Comparison of ENCODE assay signal across 27 mouse cellular contexts in genomic region chr5:121541235-121541634, GRCm38 (mm10). TPM values are rescaled to one million over a fixed set of nuclear protein-coding genes. Genes with fewer than 3 reads are reported as not detected.
A peak's percentile ranks its signal among the peaks of the same experiment; 100 is the strongest.
DNase-seq lines count a peak whose midpoint lies in the region; ATAC-seq and TF ChIP-seq lines count a peak whose summit lies in the region.
"Had no signal": no experiment of that assay in that cellular context is flagged by ENCODE, and none has a peak within 500 bp of the region (broad histone marks: within the 10 kb centered on the region; RNA-seq: fewer than 3 reads in every experiment).

No protein-coding gene starts in this region.

- peaks cover 21% of the 10 kb centered on the region for H3K36me3 ChIP-seq in intestine, postnatal 0 days (ENCODE audit: control insufficient read depth, insufficient read depth)
- H3K36me3 ChIP-seq in intestine, embryonic 15.5 days: no peaks in the 10 kb centered on the region
- H3K36me3 ChIP-seq in midbrain, postnatal 0 days (ENCODE audit: insufficient read depth, low read length): peaks cover 23% of the 10 kb centered on the region
- peaks cover 4% of the 10 kb centered on the region for H3K36me3 ChIP-seq in midbrain, embryonic 16.5 days (ENCODE audit: control insufficient read depth, insufficient read depth, low read length)
- peaks cover 5% of the 10 kb centered on the region; the same call in 1 of the 2 replicates for H3K36me3 ChIP-seq in stomach, postnatal 0 days (ENCODE audit: control insufficient read depth, insufficient read depth, low read length)

- H3K4me3 ChIP-seq in intestine, postnatal 0 days (ENCODE audit: low read depth, low read length): no peak overlapping the region
- no peak overlapping the region for H3K4me3 ChIP-seq in intestine, embryonic 15.5 days (replicated peaks)
- no peak overlapping the region for H3K4me3 ChIP-seq in midbrain, postnatal 0 days (ENCODE audit: low read depth, low read length)
- no peak overlapping the region for H3K4me3 ChIP-seq in midbrain, embryonic 16.5 days (ENCODE audit: low read depth, low read length)
- no peak overlapping the region for H3K4me3 ChIP-seq in stomach, postnatal 0 days (ENCODE audit: low read depth, low read length)
- H3K4me3 ChIP-seq: embryonic facial prominence, embryonic 10.5 days; forebrain, embryonic 12.5 days; heart, embryonic 10.5 days; hindbrain, embryonic 12.5 days; kidney, embryonic 15.5 days; midbrain, embryonic 10.5 days; neural tube, embryonic 12.5 days had no signal

- peak; percentile 14 for DNase-seq in midbrain, postnatal 0 days (ENCODE audit: low spot score)
- peak; percentile 22 for DNase-seq in NIH3T3 (ENCODE audit: low read depth)
- no peak for DNase-seq in stomach, postnatal 0 days (ENCODE audit: low spot score)
- DNase-seq in cerebellum, postnatal 36 days: no peak
- no peak for DNase-seq in kidney, postnatal 14 days
- DNase-seq: adrenal gland, postnatal 36 days; cerebellum, adult 2 months; gastrocnemius, postnatal 25 days; heart, postnatal 10 days; left cerebral cortex, postnatal 4 days; liver; lung, adult 18-20 months; thymus, postnatal 25 days had no signal

- no peak overlapping the region for H3K27ac ChIP-seq in intestine, postnatal 0 days (ENCODE audit: low read depth, low read length)
- H3K27ac ChIP-seq in intestine, embryonic 15.5 days: no peak overlapping the region
- no peak overlapping the region for H3K27ac ChIP-seq in midbrain, postnatal 0 days (ENCODE audit: low read depth, low read length)
- no peak overlapping the region for H3K27ac ChIP-seq in midbrain, embryonic 16.5 days (ENCODE audit: low read length)
- no peak overlapping the region for H3K27ac ChIP-seq in stomach, postnatal 0 days (replicated peaks)
- H3K27ac ChIP-seq: embryonic facial prominence, embryonic 10.5 days; forebrain, embryonic 12.5 days; heart, embryonic 10.5 days; hindbrain, embryonic 12.5 days; kidney, embryonic 15.5 days; macrophage; midbrain, embryonic 10.5 days; neural tube, embryonic 12.5 days had no signal

- no peaks in the 10 kb centered on the region for H3K9me3 ChIP-seq in intestine, postnatal 0 days (ENCODE audit: control insufficient read depth)
- no peaks in the 10 kb centered on the region for H3K9me3 ChIP-seq in intestine, embryonic 15.5 days
- no peaks in the 10 kb centered on the region for H3K9me3 ChIP-seq in midbrain, postnatal 0 days (ENCODE audit: low read length)
- H3K9me3 ChIP-seq in midbrain, embryonic 16.5 days (replicated peaks; ENCODE audit: control insufficient read depth, low read length, poor library complexity, severe bottlenecking): no peaks in the 10 kb centered on the region
- no peaks in the 10 kb centered on the region for H3K9me3 ChIP-seq in stomach, postnatal 0 days (ENCODE audit: control insufficient read depth, low read length)
- H3K9me3 ChIP-seq: embryonic facial prominence, embryonic 10.5 days; forebrain, embryonic 12.5 days; heart, embryonic 10.5 days; hindbrain, embryonic 12.5 days; kidney, embryonic 15.5 days; midbrain, embryonic 10.5 days; neural tube, embryonic 12.5 days had no signal

- WGBS in intestine, postnatal 0 days: 70% methylated on average over 7 of the region's 7 CpGs
- 79% methylated on average over 7 of the region's 7 CpGs for WGBS in intestine, embryonic 15.5 days
- WGBS in midbrain, postnatal 0 days: 82% methylated on average over 7 of the region's 7 CpGs
- WGBS in midbrain, embryonic 16.5 days: 82% methylated on average over 7 of the region's 7 CpGs
- WGBS in stomach, postnatal 0 days: 74% methylated on average over 7 of the region's 7 CpGs

- no peaks in the 10 kb centered on the region for H3K27me3 ChIP-seq in intestine, postnatal 0 days (replicated peaks; ENCODE audit: control insufficient read depth, insufficient read depth, low read length)
- no peaks in the 10 kb centered on the region for H3K27me3 ChIP-seq in intestine, embryonic 15.5 days (replicated peaks)
- no peaks in the 10 kb centered on the region for H3K27me3 ChIP-seq in midbrain, postnatal 0 days (ENCODE audit: insufficient read depth, low read length)
- no peaks in the 10 kb centered on the region for H3K27me3 ChIP-seq in midbrain, embryonic 16.5 days (ENCODE audit: control insufficient read depth, insufficient read depth, low read depth, low read length)
- no peaks in the 10 kb centered on the region for H3K27me3 ChIP-seq in stomach, postnatal 0 days (ENCODE audit: control insufficient read depth, insufficient read depth, low read length)
- H3K27me3 ChIP-seq: forebrain, embryonic 12.5 days; hindbrain, embryonic 12.5 days; kidney, embryonic 15.5 days; neural tube, embryonic 12.5 days; Patski had no signal

- peak; percentile 59 for TF ChIP-seq CTCF in intestine, postnatal 0 days (IDR thresholded peaks at IDR 0.05; ENCODE audit: low read depth)
- peak; percentile 57 for TF ChIP-seq CTCF in midbrain, postnatal 0 days (IDR thresholded peaks at IDR 0.05)
- TF ChIP-seq CTCF in stomach, postnatal 0 days (IDR thresholded peaks at IDR 0.05; ENCODE audit: low read depth): peak; percentile 51

- no peak overlapping the region for H3K4me2 ChIP-seq in intestine, postnatal 0 days (replicated peaks; ENCODE audit: low read depth)
- H3K4me2 ChIP-seq in intestine, embryonic 15.5 days (replicated peaks): no peak overlapping the region
- H3K4me2 ChIP-seq in midbrain, postnatal 0 days (ENCODE audit: low read depth, low read length, poor library complexity, severe bottlenecking): no peak overlapping the region
- H3K4me2 ChIP-seq in midbrain, embryonic 16.5 days (ENCODE audit: low read length): no peak overlapping the region
- no peak overlapping the region for H3K4me2 ChIP-seq in stomach, postnatal 0 days (replicated peaks; ENCODE audit: low read depth)
- H3K4me2 ChIP-seq: forebrain, embryonic 12.5 days; hindbrain, embryonic 12.5 days; kidney, embryonic 15.5 days; neural tube, embryonic 12.5 days had no signal

- no peak overlapping the region for H3K9ac ChIP-seq in intestine, postnatal 0 days (ENCODE audit: low read depth, low read length)
- H3K9ac ChIP-seq in intestine, embryonic 15.5 days: no peak overlapping the region
- H3K9ac ChIP-seq in midbrain, postnatal 0 days (replicated peaks; ENCODE audit: low read length, poor library complexity, severe bottlenecking): no peak overlapping the region
- no peak overlapping the region for H3K9ac ChIP-seq in midbrain, embryonic 16.5 days (ENCODE audit: low read depth, low read length)
- H3K9ac ChIP-seq in stomach, postnatal 0 days (ENCODE audit: low read length): no peak overlapping the region
- H3K9ac ChIP-seq: forebrain, embryonic 12.5 days; hindbrain, embryonic 12.5 days; kidney, embryonic 15.5 days; neural tube, embryonic 12.5 days had no signal

- 0 out of 2 replicates have a peak, but pooled peaks cover 6% of the 10 kb centered on the region for H3K4me1 ChIP-seq in intestine, postnatal 0 days (replicated peaks; ENCODE audit: control insufficient read depth, insufficient read depth, low read length)
- H3K4me1 ChIP-seq in intestine, embryonic 15.5 days (replicated peaks): peaks cover 10% of the 10 kb centered on the region
- H3K4me1 ChIP-seq in midbrain, postnatal 0 days (ENCODE audit: insufficient read depth, low read length): peaks cover 6% of the 10 kb centered on the region
- H3K4me1 ChIP-seq in midbrain, embryonic 16.5 days (ENCODE audit: control insufficient read depth, insufficient read depth, low read length): peaks cover 27% of the 10 kb centered on the region
- 0 out of 2 replicates have a peak, but pooled peaks cover 2% of the 10 kb centered on the region for H3K4me1 ChIP-seq in stomach, postnatal 0 days (replicated peaks; ENCODE audit: control insufficient read depth, insufficient read depth)

- TF ChIP-seq EP300 in stomach, postnatal 0 days (optimal IDR thresholded peaks at IDR 0.05): no peak

- ATAC-seq in intestine, postnatal 0 days: no peak
- no peak for ATAC-seq in intestine, embryonic 15.5 days
- no peak for ATAC-seq in midbrain, postnatal 0 days (ENCODE audit: low FRiP score)
- ATAC-seq in midbrain, embryonic 16.5 days: no peak
- no peak for ATAC-seq in stomach, postnatal 0 days (ENCODE audit: low FRiP score, low TSS enrichment)
- ATAC-seq: Patski had no signal

RNA-seq across cellular contexts. Expression of gene Adam1a, which starts 4.0 kb away (rescaled TPM):
- polyA plus RNA-seq in intestine, postnatal 0 days (2015; fragmentation: Nextera tagmentation; extraction: Ambion mirVana): 0.39 and 0.51 TPM in 2 replicates
- 0.77 and 1.2 TPM in 2 replicates for polyA plus RNA-seq in intestine, embryonic 15.5 days (2015; fragmentation: Nextera tagmentation; extraction: Ambion mirVana)
- total RNA-seq in midbrain, postnatal 0 days (2014; rRNA removed): 17.0 and 21.0 TPM in 2 replicates
- polyA plus RNA-seq in midbrain, postnatal 0 days (2015; fragmentation: Nextera tagmentation; extraction: Ambion mirVana): 1.8 and 2.4 TPM in 2 replicates
- polyA plus RNA-seq in midbrain, embryonic 16.5 days (2015; fragmentation: Nextera tagmentation; extraction: Ambion mirVana): 4.9 and 6.5 TPM in 2 replicates
- 0.50 and 0.56 TPM in 2 replicates for polyA plus RNA-seq in stomach, postnatal 0 days (2015; fragmentation: Nextera tagmentation; extraction: Ambion mirVana)

RNA-seq across cellular contexts. Expression of gene Gm42878, which starts 4.0 kb away (rescaled TPM):
- not detected in 2 replicates for polyA plus RNA-seq in intestine, postnatal 0 days (2015; fragmentation: Nextera tagmentation; extraction: Ambion mirVana)
- polyA plus RNA-seq in intestine, embryonic 15.5 days (2015; fragmentation: Nextera tagmentation; extraction: Ambion mirVana): not detected in 2 replicates
- 0.71 TPM in 1 of 2 replicates, not detected in the other for total RNA-seq in midbrain, postnatal 0 days (2014; rRNA removed)
- not detected in 2 replicates for polyA plus RNA-seq in midbrain, postnatal 0 days (2015; fragmentation: Nextera tagmentation; extraction: Ambion mirVana)
- not detected in 2 replicates for polyA plus RNA-seq in midbrain, embryonic 16.5 days (2015; fragmentation: Nextera tagmentation; extraction: Ambion mirVana)
- polyA plus RNA-seq in stomach, postnatal 0 days (2015; fragmentation: Nextera tagmentation; extraction: Ambion mirVana): not detected in 2 replicates
- total RNA-seq: adrenal gland, postnatal 36 days; gastrocnemius, postnatal 25 days; heart, postnatal 10 days; left cerebral cortex, postnatal 4 days had no signal
- polyA plus RNA-seq: embryonic facial prominence, embryonic 10.5 days; forebrain, embryonic 12.5 days; heart, embryonic 10.5 days; hindbrain, embryonic 12.5 days; intestine, embryonic 14.5 days; kidney, embryonic 15.5 days; midbrain, embryonic 10.5 days; neural tube, embryonic 12.5 days had no signal

RNA-seq across cellular contexts. Expression of gene Mapkapk5, which starts 4.5 kb away (rescaled TPM):
- 36.7 and 36.9 TPM in 2 replicates for polyA plus RNA-seq in intestine, postnatal 0 days (2015; fragmentation: Nextera tagmentation; extraction: Ambion mirVana)
- polyA plus RNA-seq in intestine, embryonic 15.5 days (2015; fragmentation: Nextera tagmentation; extraction: Ambion mirVana): 45.5 and 50.7 TPM in 2 replicates
- total RNA-seq in midbrain, postnatal 0 days (2014; rRNA removed): 72.7 and 78.0 TPM in 2 replicates
- 45.3 and 45.8 TPM in 2 replicates for polyA plus RNA-seq in midbrain, postnatal 0 days (2015; fragmentation: Nextera tagmentation; extraction: Ambion mirVana)
- polyA plus RNA-seq in midbrain, embryonic 16.5 days (2015; fragmentation: Nextera tagmentation; extraction: Ambion mirVana): 58.8 and 64.1 TPM in 2 replicates
- 25.0 and 28.6 TPM in 2 replicates for polyA plus RNA-seq in stomach, postnatal 0 days (2015; fragmentation: Nextera tagmentation; extraction: Ambion mirVana)

RNA-seq across cellular contexts. Expression of gene Adam1b, which starts 38.0 kb away (rescaled TPM):
- 0.04 TPM in 1 of 2 replicates, not detected in the other for polyA plus RNA-seq in intestine, postnatal 0 days (2015; fragmentation: Nextera tagmentation; extraction: Ambion mirVana)
- 0.08 TPM in 1 of 2 replicates, not detected in the other for polyA plus RNA-seq in intestine, embryonic 15.5 days (2015; fragmentation: Nextera tagmentation; extraction: Ambion mirVana)
- not detected in 2 replicates for total RNA-seq in midbrain, postnatal 0 days (2014; rRNA removed)
- not detected in 2 replicates for polyA plus RNA-seq in midbrain, postnatal 0 days (2015; fragmentation: Nextera tagmentation; extraction: Ambion mirVana)
- polyA plus RNA-seq in midbrain, embryonic 16.5 days (2015; fragmentation: Nextera tagmentation; extraction: Ambion mirVana): not detected in 2 replicates
- polyA plus RNA-seq in stomach, postnatal 0 days (2015; fragmentation: Nextera tagmentation; extraction: Ambion mirVana): not detected in 2 replicates
- total RNA-seq: adrenal gland, postnatal 36 days; gastrocnemius, postnatal 25 days; heart, postnatal 10 days; layer of hippocampus, adult 8-10 months; left cerebral cortex, postnatal 4 days had no signal
- polyA plus RNA-seq: cerebellum, adult 2 months; embryonic facial prominence, embryonic 10.5 days; hindbrain, embryonic 12.5 days; macrophage; midbrain, embryonic 10.5 days; neural tube, embryonic 12.5 days had no signal

RNA-seq across cellular contexts. Expression of gene Aldh2, which starts 52.4 kb away (rescaled TPM):
- polyA plus RNA-seq in intestine, postnatal 0 days (2015; fragmentation: Nextera tagmentation; extraction: Ambion mirVana): 179 and 181 TPM in 2 replicates
- polyA plus RNA-seq in intestine, embryonic 15.5 days (2015; fragmentation: Nextera tagmentation; extraction: Ambion mirVana): 189 and 193 TPM in 2 replicates
- 104 TPM in 2 replicates for total RNA-seq in midbrain, postnatal 0 days (2014; rRNA removed)
- 139 and 147 TPM in 2 replicates for polyA plus RNA-seq in midbrain, postnatal 0 days (2015; fragmentation: Nextera tagmentation; extraction: Ambion mirVana)
- polyA plus RNA-seq in midbrain, embryonic 16.5 days (2015; fragmentation: Nextera tagmentation; extraction: Ambion mirVana): 129 and 141 TPM in 2 replicates
- 136 and 145 TPM in 2 replicates for polyA plus RNA-seq in stomach, postnatal 0 days (2015; fragmentation: Nextera tagmentation; extraction: Ambion mirVana)

Comparison
In these comparisons a context has a peak if more than half of its experiments do, and no peak if none do; other contexts are left out.
1. DNase-seq: peak in midbrain, postnatal 0 days (single experiment) and NIH3T3 (single experiment); none in stomach, postnatal 0 days (single experiment), cerebellum, postnatal 36 days (0 of 2) and kidney, postnatal 14 days (single experiment).
2. Peak in every context shown above with its lines, with median percentiles within 50 percentile points of each other: CTCF ChIP-seq.